Mouse (Mus musculus) inflammation-experienced regulatory T-cells, adult 16 weeks (primary cell): ENCODE data around the gene Gm21775. TPM values are rescaled to one million over a fixed set of nuclear protein-coding genes. Genes with fewer than 3 reads are reported as not detected.

ENCODE experiments used
- polyA plus RNA-seq: library from polyadenylated mRNA; unstranded; fragments of 100-300 nt; shearing (Covaris generic); gene quantifications from one replicate; pipeline ENCODE4 v1.2.1, GENCODE M21; 2017

The Gm21775 gene
- not detected for polyA plus RNA-seq

GRCm38 (mm10) chrY:10553153-10553552 is at the start of gene Gm21775:
TSS of gene Gm21775 (plus strand) at chrY:10553453.

GRCm38 (mm10) chrY:10535942-10536341 is 17.3 kb upstream of the Gm21775 start, which contains the start of gene Gm20737:
TSS of gene Gm20737 (minus strand) at chrY:10536042.

Other genes with a start within 250 kb of the Gm21775 start
- gene Gm20834, start 228.9 kb upstream of the Gm21775 start, polyA plus RNA-seq = not detected
- not detected for gene Gm28510, start 140.7 kb upstream of the Gm21775 start, polyA plus RNA-seq
- not detected for gene Gm20737, start 17.4 kb upstream of the Gm21775 start, polyA plus RNA-seq
- gene Gm21900, start 62.9 kb downstream of the Gm21775 start, polyA plus RNA-seq = not detected
- gene Gm20777, start 199.0 kb downstream of the Gm21775 start, polyA plus RNA-seq = not detected